Mouse (Mus musculus): ENCODE results near the gene Olfr593.
"Not testable (repeated sequence)": the region's sequence is repeated elsewhere in the genome, so short reads cannot be mapped to it uniquely, and the experiment has no call there.

The Olfr593 gene

GRCm38 (mm10) chr7:103211562-103211961 is at the start of gene Olfr593:
Gene Olfr593 (plus strand): TSS chr7:103211862.
- DNase-seq (ENCODE audit: low spot score in 2 of 2): no peak

GRCm38 (mm10) chr7:103169697-103170096 is 42.0 kb upstream of the Olfr593 start:
- no peak for DNase-seq (ENCODE audit: low spot score in 2 of 2)

GRCm38 (mm10) chr7:103178240-103178639 is 33.4 kb upstream of the Olfr593 start, which contains the start of gene Olfr591:
Gene Olfr591 (minus strand): TSS chr7:103178340.
- no peak for DNase-seq (ENCODE audit: low spot score in 2 of 2)

- DNase-seq (ENCODE audit: low spot score in 2 of 2): not testable (repeated sequence)
These were observed 27.2 kb upstream of the Olfr593 start, which contains the start of gene Olfr592 for GRCm38 (mm10) chr7:103184503-103184902. Gene Olfr592 (plus strand): TSS chr7:103184803.

- not testable (repeated sequence) for DNase-seq (ENCODE audit: low spot score in 2 of 2)
These were observed 388 bp downstream of the Olfr593 start for GRCm38 (mm10) chr7:103212050-103212449.

GRCm38 (mm10) chr7:103216696-103217095 is 5.0 kb downstream of the Olfr593 start, which contains the start of gene Olfr594:
Gene Olfr594 (plus strand): TSS chr7:103216996.
- no peak for DNase-seq (ENCODE audit: low spot score in 2 of 2)

- DNase-seq (ENCODE audit: low spot score in 2 of 2): not testable (repeated sequence)
These were observed 40.7 kb downstream of the Olfr593 start, which contains the start of gene Usp17ld for GRCm38 (mm10) chr7:103252405-103252804. Gene Usp17ld (minus strand): TSS chr7:103252505.
